In the genomic region with DNA sequence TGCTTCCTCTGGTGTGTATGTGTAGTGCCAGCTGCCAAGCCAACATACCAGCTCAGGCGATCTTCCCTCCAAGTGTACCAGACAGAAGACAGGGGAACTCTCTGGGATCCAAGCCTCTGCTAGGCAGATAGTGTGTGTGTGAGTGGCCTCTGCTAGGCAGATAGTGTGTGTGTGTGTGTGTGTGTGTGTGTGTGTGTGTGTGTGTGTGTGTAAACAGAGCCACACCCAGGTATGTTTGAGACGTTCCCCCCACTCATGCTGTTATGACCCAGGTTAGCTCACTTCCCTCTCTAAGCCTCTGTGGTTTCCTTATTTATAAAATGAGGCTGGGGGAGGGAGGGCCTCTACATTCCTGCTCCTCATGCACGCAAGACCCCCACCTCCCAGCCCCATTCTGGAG, we compare ENCODE assay signal across 12 mouse cellular contexts. TPM values are rescaled to one million over a fixed set of nuclear protein-coding genes. Genes with fewer than 3 reads are reported as not detected.
DNase-seq lines count a peak whose midpoint lies in the region; ATAC-seq and TF ChIP-seq lines count a peak whose summit lies in the region.
"Had no signal": no experiment of that assay in that cellular context is flagged by ENCODE, and none has a peak within 500 bp of the region (broad histone marks: within the 10 kb centered on the region; RNA-seq: fewer than 3 reads in every experiment).

No protein-coding gene starts in this region.

- H3K4me1 ChIP-seq in midbrain, embryonic 10.5 days: peaks cover 49% of the 10 kb centered on the region
- no peaks in the 10 kb centered on the region for H3K4me1 ChIP-seq in midbrain, embryonic 14.5 days (ENCODE audit: control insufficient read depth, insufficient read depth, low read length)
- H3K4me1 ChIP-seq in embryonic facial prominence, embryonic 13.5 days: peaks cover 23% of the 10 kb centered on the region
- H3K4me1 ChIP-seq in liver, embryonic 12.5 days: peaks cover 59% of the 10 kb centered on the region
- H3K4me1 ChIP-seq in small intestine, adult 2 months (ENCODE audit: control insufficient read depth, insufficient read depth, insufficient read length, low read length): peaks cover 6% of the 10 kb centered on the region; the same call in 1 of the 2 replicates
- peaks cover 12% of the 10 kb centered on the region; the same call in 1 of the 2 replicates for H3K4me1 ChIP-seq in kidney, embryonic 14.5 days (ENCODE audit: control insufficient read depth, insufficient read depth, low read length)
- H3K4me1 ChIP-seq: forebrain, embryonic 15.5 days had no signal

- TF ChIP-seq CTCF in small intestine, adult 2 months (IDR thresholded peaks at IDR 0.05; ENCODE audit: extremely low read depth, insufficient read length, insufficient replicate concordance, low read depth, low read length): no peak

- WGBS in midbrain, embryonic 10.5 days: 67% methylated on average over 3 of the region's 3 CpGs
- WGBS in midbrain, embryonic 14.5 days: 73% methylated on average over 3 of the region's 3 CpGs
- 52% methylated on average over 3 of the region's 3 CpGs for WGBS in embryonic facial prominence, embryonic 13.5 days
- WGBS in liver, embryonic 12.5 days (ENCODE audit: insufficient replicate concordance): 17% methylated on average over 3 of the region's 3 CpGs
- 23% methylated on average over 3 of the region's 3 CpGs for WGBS in small intestine, adult 2 months
- WGBS in kidney, embryonic 14.5 days: 45% methylated on average over 3 of the region's 3 CpGs

- no peak overlapping the region for H3K4me3 ChIP-seq in midbrain, embryonic 10.5 days
- no peak overlapping the region for H3K4me3 ChIP-seq in midbrain, embryonic 14.5 days (replicated peaks; ENCODE audit: low read depth, low read length)
- H3K4me3 ChIP-seq in embryonic facial prominence, embryonic 13.5 days: no peak overlapping the region
- H3K4me3 ChIP-seq in liver, embryonic 12.5 days: peak overlapping the region; percentile 23
- peak overlapping the region; percentile 23 for H3K4me3 ChIP-seq in small intestine, adult 2 months (ENCODE audit: low read depth, low read length)
- H3K4me3 ChIP-seq in kidney, embryonic 14.5 days (ENCODE audit: low read length): no peak overlapping the region
- H3K4me3 ChIP-seq: forebrain, embryonic 15.5 days; neural tube, embryonic 13.5 days had no signal

- peak overlapping the region; percentile 25 for H3K27ac ChIP-seq in midbrain, embryonic 10.5 days (replicated peaks)
- H3K27ac ChIP-seq in midbrain, embryonic 14.5 days (replicated peaks; ENCODE audit: low read depth, low read length): no peak overlapping the region
- peak overlapping the region; percentile 74 for H3K27ac ChIP-seq in embryonic facial prominence, embryonic 13.5 days
- H3K27ac ChIP-seq in liver, embryonic 12.5 days: peak overlapping the region; percentile 89
- H3K27ac ChIP-seq in small intestine, adult 2 months (ENCODE audit: insufficient read depth, low read depth, low read length): peak overlapping the region; percentile 75
- H3K27ac ChIP-seq in kidney, embryonic 14.5 days (ENCODE audit: low read depth, low read length): no peak overlapping the region
- H3K27ac ChIP-seq: forebrain, embryonic 15.5 days; hindbrain, postnatal 0 days; neural tube, embryonic 13.5 days had no signal

- no peaks in the 10 kb centered on the region for H3K9me3 ChIP-seq in midbrain, embryonic 10.5 days (replicated peaks)
- no peaks in the 10 kb centered on the region for H3K9me3 ChIP-seq in midbrain, embryonic 14.5 days (ENCODE audit: control insufficient read depth, low read length)
- H3K9me3 ChIP-seq in embryonic facial prominence, embryonic 13.5 days: no peaks in the 10 kb centered on the region
- H3K9me3 ChIP-seq in liver, embryonic 12.5 days (replicated peaks): no peaks in the 10 kb centered on the region
- no peaks in the 10 kb centered on the region for H3K9me3 ChIP-seq in kidney, embryonic 14.5 days (ENCODE audit: control insufficient read depth, low read length)
- H3K9me3 ChIP-seq: forebrain, embryonic 15.5 days; neural tube, embryonic 13.5 days had no signal

- H3K36me3 ChIP-seq in midbrain, embryonic 10.5 days: no peaks in the 10 kb centered on the region
- no peaks in the 10 kb centered on the region for H3K36me3 ChIP-seq in midbrain, embryonic 14.5 days (ENCODE audit: control insufficient read depth, insufficient read depth, low read length)
- H3K36me3 ChIP-seq in embryonic facial prominence, embryonic 13.5 days: no peaks in the 10 kb centered on the region
- no peaks in the 10 kb centered on the region for H3K36me3 ChIP-seq in liver, embryonic 12.5 days
- no peaks in the 10 kb centered on the region for H3K36me3 ChIP-seq in small intestine, adult 2 months (ENCODE audit: control insufficient read depth, insufficient read depth, low read length)
- H3K36me3 ChIP-seq in kidney, embryonic 14.5 days (ENCODE audit: control insufficient read depth, insufficient read depth, low read length): no peaks in the 10 kb centered on the region
- H3K36me3 ChIP-seq: forebrain, embryonic 15.5 days; neural tube, embryonic 13.5 days had no signal

- ATAC-seq in midbrain, embryonic 14.5 days (ENCODE audit: low FRiP score, low TSS enrichment): no peak
- ATAC-seq in embryonic facial prominence, embryonic 13.5 days (ENCODE audit: insufficient number of reproducible peaks, insufficient read depth, low FRiP score, low TSS enrichment, low read depth): no peak
- peak; percentile 75 for ATAC-seq in liver, embryonic 12.5 days
- ATAC-seq in kidney, embryonic 14.5 days (ENCODE audit: low FRiP score, low TSS enrichment): no peak
- ATAC-seq: forebrain, embryonic 15.5 days; hindbrain, postnatal 0 days had no signal

- no peak for TF ChIP-seq POLR2A in small intestine, adult 2 months (IDR thresholded peaks at IDR 0.05; ENCODE audit: low read depth, low read length)

- H3K9ac ChIP-seq in midbrain, embryonic 14.5 days (replicated peaks; ENCODE audit: low read length): no peak overlapping the region
- no peak overlapping the region for H3K9ac ChIP-seq in embryonic facial prominence, embryonic 13.5 days
- peak overlapping the region; percentile 61 for H3K9ac ChIP-seq in liver, embryonic 12.5 days
- H3K9ac ChIP-seq in kidney, embryonic 14.5 days (ENCODE audit: low read depth, low read length): no peak overlapping the region
- H3K9ac ChIP-seq: forebrain, embryonic 15.5 days; neural tube, embryonic 13.5 days had no signal

- DNase-seq in midbrain, embryonic 10.5 days (ENCODE audit: low spot score): no peak
- DNase-seq in midbrain, embryonic 14.5 days: no peak
- no peak for DNase-seq in embryo, embryonic 10.5 days (ENCODE audit: low spot score)
- no peak for DNase-seq in frontal cortex, postnatal 10 days (ENCODE audit: low spot score in 2 of 2)

- H3K27me3 ChIP-seq in midbrain, embryonic 10.5 days (ENCODE audit: low read depth, poor library complexity, severe bottlenecking): peaks cover 4% of the 10 kb centered on the region; the same call in 1 of the 2 replicates
- H3K27me3 ChIP-seq in midbrain, embryonic 14.5 days (ENCODE audit: control insufficient read depth, insufficient read depth, low read length): no peaks in the 10 kb centered on the region
- no peaks in the 10 kb centered on the region for H3K27me3 ChIP-seq in embryonic facial prominence, embryonic 13.5 days
- H3K27me3 ChIP-seq in liver, embryonic 12.5 days (replicated peaks): peaks cover 22% of the 10 kb centered on the region
- H3K27me3 ChIP-seq in small intestine, adult 2 months (ENCODE audit: control insufficient read depth, insufficient read depth, low read length): no peaks in the 10 kb centered on the region
- no peaks in the 10 kb centered on the region for H3K27me3 ChIP-seq in kidney, embryonic 14.5 days (ENCODE audit: control insufficient read depth, insufficient read depth, low read length)
- H3K27me3 ChIP-seq: forebrain, embryonic 15.5 days; neural tube, embryonic 13.5 days had no signal

- no peak overlapping the region for H3K4me2 ChIP-seq in midbrain, embryonic 14.5 days (ENCODE audit: low read length)
- H3K4me2 ChIP-seq in embryonic facial prominence, embryonic 13.5 days: no peak overlapping the region
- peak overlapping the region; percentile 62 for H3K4me2 ChIP-seq in liver, embryonic 12.5 days
- no peak overlapping the region for H3K4me2 ChIP-seq in kidney, embryonic 14.5 days (replicated peaks; ENCODE audit: low read depth, low read length)
- H3K4me2 ChIP-seq: forebrain, embryonic 15.5 days; neural tube, embryonic 13.5 days had no signal

RNA-seq across cellular contexts. Expression of a gene that starts 10.7 kb away (rescaled TPM):
- 43.7 and 50.8 TPM in 2 replicates for polyA plus RNA-seq in midbrain, embryonic 10.5 days (2016; fragmentation: Nextera tagmentation; extraction: Ambion mirVana)
- polyA plus RNA-seq in midbrain, embryonic 14.5 days (2014; fragmentation: Nextera tagmentation; extraction: Ambion mirVana): 20.5 and 25.2 TPM in 2 replicates
- 20.6 and 21.8 TPM in 2 replicates for polyA plus RNA-seq in embryonic facial prominence, embryonic 13.5 days (2015; fragmentation: Nextera tagmentation; extraction: Ambion mirVana)
- 7.4 and 8.3 TPM in 2 replicates for polyA plus RNA-seq in liver, embryonic 12.5 days (2016; fragmentation: Nextera tagmentation; extraction: Ambion mirVana)
- polyA plus RNA-seq in small intestine, adult 2 months (2012; rRNA removed): 25.6 and 29.9 TPM in 2 replicates
- 32.2 and 39.0 TPM in 2 replicates for polyA plus RNA-seq in kidney, embryonic 14.5 days (2014; fragmentation: Nextera tagmentation; extraction: Ambion mirVana)

RNA-seq across cellular contexts. Expression of a gene that starts 31.6 kb away (rescaled TPM):
- 0.62 and 0.63 TPM in 2 replicates for polyA plus RNA-seq in midbrain, embryonic 10.5 days (2016; fragmentation: Nextera tagmentation; extraction: Ambion mirVana)
- polyA plus RNA-seq in midbrain, embryonic 14.5 days (2014; fragmentation: Nextera tagmentation; extraction: Ambion mirVana): not detected in 2 replicates
- polyA plus RNA-seq in embryonic facial prominence, embryonic 13.5 days (2015; fragmentation: Nextera tagmentation; extraction: Ambion mirVana): not detected in 2 replicates
- 6.3 and 7.8 TPM in 2 replicates for polyA plus RNA-seq in liver, embryonic 12.5 days (2016; fragmentation: Nextera tagmentation; extraction: Ambion mirVana)
- not detected in 2 replicates for polyA plus RNA-seq in small intestine, adult 2 months (2012; rRNA removed)
- 0.34 TPM in 1 of 2 replicates, not detected in the other for polyA plus RNA-seq in kidney, embryonic 14.5 days (2014; fragmentation: Nextera tagmentation; extraction: Ambion mirVana)
- polyA plus RNA-seq: forebrain, embryonic 15.5 days; neural tube, embryonic 13.5 days; testis, adult 2 months had no signal

RNA-seq across cellular contexts. Expression of a gene that starts 52.4 kb away (rescaled TPM):
- polyA plus RNA-seq in midbrain, embryonic 10.5 days (2016; fragmentation: Nextera tagmentation; extraction: Ambion mirVana): 28.6 and 36.2 TPM in 2 replicates
- 72.1 and 86.7 TPM in 2 replicates for polyA plus RNA-seq in midbrain, embryonic 14.5 days (2014; fragmentation: Nextera tagmentation; extraction: Ambion mirVana)
- polyA plus RNA-seq in embryonic facial prominence, embryonic 13.5 days (2015; fragmentation: Nextera tagmentation; extraction: Ambion mirVana): 45.0 and 47.6 TPM in 2 replicates
- 13.0 and 15.6 TPM in 2 replicates for polyA plus RNA-seq in liver, embryonic 12.5 days (2016; fragmentation: Nextera tagmentation; extraction: Ambion mirVana)
- 35.3 and 72.5 TPM in 2 replicates for polyA plus RNA-seq in small intestine, adult 2 months (2012; rRNA removed)
- 40.0 and 48.5 TPM in 2 replicates for polyA plus RNA-seq in kidney, embryonic 14.5 days (2014; fragmentation: Nextera tagmentation; extraction: Ambion mirVana)

Comparison
In these comparisons a context has a peak if more than half of its experiments do, and no peak if none do; other contexts are left out.
1. H3K27ac ChIP-seq: peak in midbrain, embryonic 10.5 days (single experiment), embryonic facial prominence, embryonic 13.5 days (single experiment), liver, embryonic 12.5 days (single experiment) and small intestine, adult 2 months (single experiment); none in midbrain, embryonic 14.5 days (single experiment) and kidney, embryonic 14.5 days (single experiment).
2. H3K4me3 ChIP-seq: peak in liver, embryonic 12.5 days (single experiment) and small intestine, adult 2 months (single experiment); none in midbrain, embryonic 10.5 days (single experiment), midbrain, embryonic 14.5 days (single experiment), embryonic facial prominence, embryonic 13.5 days (single experiment) and kidney, embryonic 14.5 days (single experiment).